Comparison of ENCODE assay signal across 9 mouse cellular contexts in genomic region chr3:53657744-53658534, GRCm38 (mm10). TPM values are rescaled to one million over a fixed set of nuclear protein-coding genes. Genes with fewer than 3 reads are reported as not detected.
DNase-seq lines count a peak whose midpoint lies in the region; ATAC-seq and TF ChIP-seq lines count a peak whose summit lies in the region.
"Had no signal": no experiment of that assay in that cellular context is flagged by ENCODE, and none has a peak within 500 bp of the region (broad histone marks: within the 10 kb centered on the region; RNA-seq: fewer than 3 reads in every experiment).

No protein-coding gene starts in this region.

- no peaks in the 10 kb centered on the region for H3K79me2 ChIP-seq in CH12.LX (replicated peaks; ENCODE audit: control insufficient read depth, extremely low read depth, insufficient read depth, poor library complexity, severe bottlenecking)

- H3K36me3 ChIP-seq in CH12.LX (replicated peaks in 1 of 2; ENCODE audit: control insufficient read depth in 1 of 2, insufficient read depth in 1 of 2, low read length in 1 of 2): no peaks in the 10 kb centered on the region
- peaks cover 9% of the 10 kb centered on the region for H3K36me3 ChIP-seq in forebrain, embryonic 12.5 days (replicated peaks)
- peaks cover 11% of the 10 kb centered on the region; the same call in 1 of the 2 replicates for H3K36me3 ChIP-seq in intestine, postnatal 0 days (ENCODE audit: control insufficient read depth, insufficient read depth)
- H3K36me3 ChIP-seq in lung, embryonic 15.5 days: peaks cover 23% of the 10 kb centered on the region
- H3K36me3 ChIP-seq in stomach, embryonic 14.5 days (ENCODE audit: control insufficient read depth, insufficient read depth, low read length): peaks cover 22% of the 10 kb centered on the region

- peak in 1 of 2 experiments; percentile 29; a peak in 2 of 4 replicates for TF ChIP-seq CTCF in CH12.LX (conservative IDR thresholded peaks at IDR 0.05 in 1 of 2, IDR thresholded peaks at IDR 0.05 in 1 of 2; ENCODE audit: low read depth in 2 of 2, low read length in 2 of 2)
- TF ChIP-seq CTCF in intestine, postnatal 0 days (IDR thresholded peaks at IDR 0.05; ENCODE audit: low read depth): peak; percentile 75

- H3K27me3 ChIP-seq in CH12.LX (replicated peaks): no peaks in the 10 kb centered on the region
- H3K27me3 ChIP-seq in forebrain, embryonic 12.5 days: peaks cover 29% of the 10 kb centered on the region
- H3K27me3 ChIP-seq in intestine, postnatal 0 days (replicated peaks; ENCODE audit: control insufficient read depth, insufficient read depth, low read length): no peaks in the 10 kb centered on the region
- peaks cover 23% of the 10 kb centered on the region for H3K27me3 ChIP-seq in lung, embryonic 15.5 days
- H3K27me3 ChIP-seq in stomach, embryonic 14.5 days (ENCODE audit: control insufficient read depth, insufficient read depth, low read length): no peaks in the 10 kb centered on the region

- H3K27ac ChIP-seq in CH12.LX (ENCODE audit: insufficient read depth, low read depth): no peak overlapping the region
- no peak overlapping the region for H3K27ac ChIP-seq in forebrain, embryonic 12.5 days
- no peak overlapping the region for H3K27ac ChIP-seq in intestine, postnatal 0 days (ENCODE audit: low read depth, low read length)
- peak overlapping the region; percentile 41; the same call in 1 of the 2 replicates for H3K27ac ChIP-seq in lung, embryonic 15.5 days
- H3K27ac ChIP-seq in stomach, embryonic 14.5 days (ENCODE audit: low read length): peak overlapping the region; percentile 74; the same call in 1 of the 2 replicates

- H3K4me3 ChIP-seq in CH12.LX (replicated peaks in 1 of 3; ENCODE audit: low read depth in 2 of 3, low read length in 2 of 3, poor library complexity in 1 of 3): no peak overlapping the region
- H3K4me3 ChIP-seq in forebrain, embryonic 12.5 days (replicated peaks): peak overlapping the region; percentile 63
- H3K4me3 ChIP-seq in intestine, postnatal 0 days (ENCODE audit: low read depth, low read length): peak overlapping the region; percentile 56
- peak overlapping the region; percentile 54 for H3K4me3 ChIP-seq in lung, embryonic 15.5 days
- H3K4me3 ChIP-seq in stomach, embryonic 14.5 days (ENCODE audit: low read depth, low read length): peak overlapping the region; percentile 59

- DNase-seq in adrenal gland, postnatal 14 days: peak; percentile 43
- DNase-seq in adrenal gland, adult 18-20 months (ENCODE audit: low spot score in 2 of 2): no peak
- DNase-seq in CH12.LX (ENCODE audit: extremely low read depth): no peak
- DNase-seq in layer of hippocampus, postnatal 25 days (ENCODE audit: extremely low spot score in 1 of 2, low spot score in 1 of 2): no peak

- H3K9ac ChIP-seq in CH12.LX (ENCODE audit: insufficient read depth, low read depth): no peak overlapping the region
- H3K9ac ChIP-seq in forebrain, embryonic 12.5 days: peak overlapping the region; percentile 33
- H3K9ac ChIP-seq in intestine, postnatal 0 days (ENCODE audit: low read depth, low read length): peak overlapping the region; percentile 26; the same call in 1 of the 2 replicates
- H3K9ac ChIP-seq in lung, embryonic 15.5 days: peak overlapping the region; percentile 18; the same call in 1 of the 2 replicates
- H3K9ac ChIP-seq in stomach, embryonic 14.5 days (replicated peaks; ENCODE audit: low read depth, low read length): 0 out of 2 replicates have a peak overlapping the region, but pooled peaks have one; percentile 10

- ATAC-seq in forebrain, embryonic 12.5 days (ENCODE audit: low FRiP score): no peak; the same call in 1 of the 2 replicates
- no peak for ATAC-seq in intestine, postnatal 0 days
- ATAC-seq in lung, embryonic 15.5 days (ENCODE audit: borderline replicate concordance, extremely low read depth, low FRiP score, low TSS enrichment): no peak
- 0 out of 2 replicates have a peak, but pooled peaks have one; percentile 29 for ATAC-seq in stomach, embryonic 14.5 days (ENCODE audit: insufficient number of reproducible peaks, insufficient read depth, low FRiP score, low read depth)

- no peak overlapping the region for H3K4me2 ChIP-seq in CH12.LX (ENCODE audit: insufficient read depth, low read depth, poor library complexity, severe bottlenecking)
- peak overlapping the region; percentile 99 for H3K4me2 ChIP-seq in forebrain, embryonic 12.5 days
- peak overlapping the region; percentile 99 for H3K4me2 ChIP-seq in intestine, postnatal 0 days (replicated peaks; ENCODE audit: low read depth)
- H3K4me2 ChIP-seq in lung, embryonic 15.5 days: peak overlapping the region; percentile 90
- peak overlapping the region; percentile 93 for H3K4me2 ChIP-seq in stomach, embryonic 14.5 days (replicated peaks; ENCODE audit: low read depth, low read length)

- peaks cover 30% of the 10 kb centered on the region for H3K9me3 ChIP-seq in CH12.LX (replicated peaks; ENCODE audit: low read length)
- peaks cover 13% of the 10 kb centered on the region; the same call in 1 of the 2 replicates for H3K9me3 ChIP-seq in forebrain, embryonic 12.5 days
- H3K9me3 ChIP-seq in intestine, postnatal 0 days (ENCODE audit: control insufficient read depth): peaks cover 10% of the 10 kb centered on the region; the same call in 1 of the 2 replicates
- peaks cover 13% of the 10 kb centered on the region for H3K9me3 ChIP-seq in lung, embryonic 15.5 days
- peaks cover 19% of the 10 kb centered on the region for H3K9me3 ChIP-seq in stomach, embryonic 14.5 days (ENCODE audit: control insufficient read depth, low read depth, low read length)

- TF ChIP-seq EP300 in CH12.LX (IDR thresholded peaks at IDR 0.05; ENCODE audit: low read length): no peak

- TF ChIP-seq RAD21 in CH12.LX (IDR thresholded peaks at IDR 0.05; ENCODE audit: low read depth, low read length): peak; percentile 21

- dilution Hi-C loops in CH12.LX (cut with MboI; ENCODE audit: extremely low pct_ligation_motif_present, extremely low pct_unique_long_range_greater_than_20kb, low sequenced_read_pairs): no loop called here

- WGBS in forebrain, embryonic 12.5 days: under 1% methylated on average over 21 of the region's 21 CpGs
- under 1% methylated on average over 21 of the region's 21 CpGs for WGBS in intestine, postnatal 0 days
- WGBS in lung, embryonic 15.5 days: under 1% methylated on average over 21 of the region's 21 CpGs
- under 1% methylated on average over 21 of the region's 21 CpGs for WGBS in stomach, embryonic 14.5 days

- in situ Hi-C loops in CH12.LX (cut with MboI; ENCODE audit: low pct_ligation_motif_present, low pct_unique_long_range_greater_than_20kb, low sequenced_read_pairs): no loop called here

- TF ChIP-seq POLR2A in CH12.LX (IDR thresholded peaks at IDR 0.05; ENCODE audit: low read depth, low read length): no peak

- 0 out of 4 replicates have a peak, but pooled peaks cover 0 to 3% of the 10 kb centered on the region in 2 experiments for H3K4me1 ChIP-seq in CH12.LX (ENCODE audit: control insufficient read depth in 1 of 2, insufficient read depth in 2 of 2)
- peaks cover 23% of the 10 kb centered on the region for H3K4me1 ChIP-seq in forebrain, embryonic 12.5 days
- 0 out of 2 replicates have a peak, but pooled peaks cover 4% of the 10 kb centered on the region for H3K4me1 ChIP-seq in intestine, postnatal 0 days (replicated peaks; ENCODE audit: control insufficient read depth, insufficient read depth, low read length)
- peaks cover 15% of the 10 kb centered on the region for H3K4me1 ChIP-seq in lung, embryonic 15.5 days
- peaks cover 9% of the 10 kb centered on the region for H3K4me1 ChIP-seq in stomach, embryonic 14.5 days (ENCODE audit: control insufficient read depth, insufficient read depth, low read length)

TF ChIP-seq in CH12.LX, 34 proteins besides CTCF, POLR2A, EP300 and RAD21:
- TF ChIP-seq UBTF (IDR thresholded peaks at IDR 0.05; ENCODE audit: low read depth, low read length): no peak
- TF ChIP-seq MYC (IDR thresholded peaks at IDR 0.05; ENCODE audit: low read depth, low read length): no peak
- TF ChIP-seq JUND (conservative IDR thresholded peaks at IDR 0.05; ENCODE audit: low read depth, low read length): no peak
- no peak for TF ChIP-seq ETS1 (conservative IDR thresholded peaks at IDR 0.05; ENCODE audit: low read depth, low read length)
- no peak for TF ChIP-seq NELFE (IDR thresholded peaks at IDR 0.05; ENCODE audit: low read depth, low read length)
- TF ChIP-seq SMC3 (IDR thresholded peaks at IDR 0.05; ENCODE audit: low read depth, low read length): no peak
- no peak for TF ChIP-seq PAX5 (IDR thresholded peaks at IDR 0.05; ENCODE audit: low read length)
- TF ChIP-seq ZNF384 (IDR thresholded peaks at IDR 0.05; ENCODE audit: low read depth, low read length): no peak
- TF ChIP-seq ZKSCAN1 (IDR thresholded peaks at IDR 0.05; ENCODE audit: borderline replicate concordance, low read depth, low read length): no peak
- TF ChIP-seq BHLHE40 (IDR thresholded peaks at IDR 0.05; ENCODE audit: low read depth, low read length): no peak
- no peak for TF ChIP-seq KAT2A (IDR thresholded peaks at IDR 0.05; ENCODE audit: insufficient replicate concordance, low read length)
- no peak for TF ChIP-seq TCF12 (IDR thresholded peaks at IDR 0.05; ENCODE audit: low read depth, low read length)
- no peak for TF ChIP-seq HCFC1 (IDR thresholded peaks at IDR 0.05; ENCODE audit: low read depth, low read length)
- TF ChIP-seq IRF4 (IDR thresholded peaks at IDR 0.05; ENCODE audit: low read depth, low read length): no peak
- TF ChIP-seq MAFK (IDR thresholded peaks at IDR 0.05; ENCODE audit: insufficient replicate concordance, low read length): no peak
- no peak for TF ChIP-seq E2F4 (IDR thresholded peaks at IDR 0.05; ENCODE audit: insufficient replicate concordance, low read depth, low read length)
- TF ChIP-seq ZC3H11A (IDR thresholded peaks at IDR 0.05; ENCODE audit: low read depth, low read length): no peak
- no peak for TF ChIP-seq ELF1 (IDR thresholded peaks at IDR 0.05; ENCODE audit: low read depth, low read length)

RNA-seq across cellular contexts. Expression of gene Frem2, which starts 0.8 kb away (rescaled TPM):
- 0.68 and 1.9 TPM in 2 replicates for total RNA-seq in adrenal gland, postnatal 14 days (2021)
- total RNA-seq in adrenal gland, adult 18-20 months (2021): under 1 TPM; 0.13 TPM
- total RNA-seq in CH12.LX (2012; rRNA removed): 0.04 TPM in 1 of 2 replicates, not detected in the other
- total RNA-seq in CH12.LX (2014; rRNA removed): 0.04 and 0.09 TPM in 2 replicates
- 0.07 and 0.09 TPM in 2 replicates for polyA plus RNA-seq in CH12.LX (2012; ENCODE audit: insufficient read length, low read depth)
- 1.9 and 2.1 TPM in 2 replicates for polyA plus RNA-seq in forebrain, embryonic 12.5 days (2016; fragmentation: Nextera tagmentation; extraction: Ambion mirVana)
- polyA plus RNA-seq in intestine, postnatal 0 days (2015; fragmentation: Nextera tagmentation; extraction: Ambion mirVana): 2.8 and 3.1 TPM in 2 replicates
- polyA plus RNA-seq in lung, embryonic 15.5 days (2015; fragmentation: Nextera tagmentation; extraction: Ambion mirVana): 10.5 and 10.6 TPM in 2 replicates
- polyA plus RNA-seq in stomach, embryonic 14.5 days (2014; fragmentation: Nextera tagmentation; extraction: Ambion mirVana): 24.4 and 24.8 TPM in 2 replicates
- total RNA-seq in layer of hippocampus, postnatal 25 days (2021): 1 to 10 TPM; 1.7 to 2.3 TPM
- total RNA-seq: neutrophil, adult 5-6 weeks had no signal

Comparison
In these comparisons a context has a peak if more than half of its experiments do, and no peak if none do; other contexts are left out.
1. H3K27ac ChIP-seq: peak in lung, embryonic 15.5 days (single experiment) and stomach, embryonic 14.5 days (single experiment); none in CH12.LX (single experiment), forebrain, embryonic 12.5 days (single experiment) and intestine, postnatal 0 days (single experiment).
2. H3K4me3 ChIP-seq: peak in forebrain, embryonic 12.5 days (single experiment), intestine, postnatal 0 days (single experiment), lung, embryonic 15.5 days (single experiment) and stomach, embryonic 14.5 days (single experiment); none in CH12.LX (0 of 3).